Mouse (Mus musculus): ENCODE measurements around the gene Rela. TPM values are rescaled to one million over a fixed set of nuclear protein-coding genes. Genes with fewer than 3 reads are reported as not detected.

The Rela gene
- total and polyA plus RNA-seq, 3 experiments: 12.1 to 51.9 (median 21.0) TPM

DNA sequence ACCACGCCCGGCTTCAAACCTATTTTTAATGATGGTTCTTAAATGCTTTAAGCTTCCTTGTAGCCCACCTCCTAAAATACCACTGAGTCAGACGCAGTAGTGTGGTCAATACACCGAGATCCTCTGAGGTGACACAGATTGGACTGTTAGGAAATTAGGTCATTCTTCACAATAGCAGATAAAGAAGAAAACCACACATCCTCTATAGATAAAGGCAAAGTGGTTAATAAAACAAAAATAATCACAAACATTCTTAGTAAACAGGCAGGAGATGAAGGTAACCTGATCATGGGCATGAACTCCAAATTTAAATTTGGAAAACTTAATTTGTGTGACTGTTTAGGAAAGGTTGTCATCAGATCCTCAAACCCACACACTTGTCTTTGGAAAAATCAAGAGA lies 17.3 kb upstream of the Rela start:
- H3K9ac ChIP-seq (ENCODE audit: insufficient read depth, low read depth): no peak overlapping the region
- H3K4me2 ChIP-seq (ENCODE audit: insufficient read depth, low read depth, poor library complexity, severe bottlenecking): no peak overlapping the region
- H3K79me2 ChIP-seq (replicated peaks; ENCODE audit: control insufficient read depth, extremely low read depth, insufficient read depth, poor library complexity, severe bottlenecking): no peaks in the 10 kb centered on the region
- TF ChIP-seq POLR2A (IDR thresholded peaks at IDR 0.05; ENCODE audit: low read depth, low read length) (no peak), TBP (conservative IDR thresholded peaks at IDR 0.05; ENCODE audit: low read depth, low read length) (no peak), MXI1 (IDR thresholded peaks at IDR 0.05; ENCODE audit: low read depth, low read length) (no peak), MAZ (IDR thresholded peaks at IDR 0.05; ENCODE audit: low read depth, low read length) (no peak), E2F4 (IDR thresholded peaks at IDR 0.05; ENCODE audit: insufficient replicate concordance, low read depth, low read length) (no peak), CHD2 (IDR thresholded peaks at IDR 0.05; ENCODE audit: low read length) (no peak), MAFK (IDR thresholded peaks at IDR 0.05; ENCODE audit: insufficient replicate concordance, low read length) (no peak), GABPA (IDR thresholded peaks at IDR 0.05; ENCODE audit: insufficient replicate concordance, low read depth, low read length) (no peak), HCFC1 (IDR thresholded peaks at IDR 0.05; ENCODE audit: low read depth, low read length) (no peak), NELFE (IDR thresholded peaks at IDR 0.05; ENCODE audit: low read depth, low read length) (no peak), KAT2A (IDR thresholded peaks at IDR 0.05; ENCODE audit: insufficient replicate concordance, low read length) (no peak), JUN (IDR thresholded peaks at IDR 0.05; ENCODE audit: insufficient read depth, low read depth, low read length) (no peak), ETS1 (conservative IDR thresholded peaks at IDR 0.05; ENCODE audit: low read depth, low read length) (no peak)
- no peaks in the 10 kb centered on the region for H3K27me3 ChIP-seq (replicated peaks)
- in situ Hi-C loops (cut with MboI; ENCODE audit: low pct_ligation_motif_present, low pct_unique_long_range_greater_than_20kb, low sequenced_read_pairs) (no loop called here), dilution Hi-C loops (cut with MboI; ENCODE audit: extremely low pct_ligation_motif_present, extremely low pct_unique_long_range_greater_than_20kb, low sequenced_read_pairs) (no loop called here)
- H3K4me3 ChIP-seq (replicated peaks in 1 of 3; ENCODE audit: low read depth in 2 of 3, low read length in 2 of 3, poor library complexity in 1 of 3): no peak overlapping the region
- H3K36me3 ChIP-seq (replicated peaks in 1 of 2; ENCODE audit: control insufficient read depth in 1 of 2, insufficient read depth in 1 of 2, low read length in 1 of 2): no peaks in the 10 kb centered on the region
- no peaks in the 10 kb centered on the region for H3K4me1 ChIP-seq (ENCODE audit: control insufficient read depth in 1 of 2, insufficient read depth in 2 of 2)
- no peak overlapping the region for H3K27ac ChIP-seq (ENCODE audit: insufficient read depth, low read depth)
- no peaks in the 10 kb centered on the region for H3K9me3 ChIP-seq (replicated peaks; ENCODE audit: low read length)
- DNase-seq (ENCODE audit: extremely low read depth): no peak

GRCm38 (mm10) chr19:5621884-5622283 lies 15.4 kb upstream of the Rela start:
- in situ Hi-C loops (cut with MboI; ENCODE audit: low pct_ligation_motif_present, low pct_unique_long_range_greater_than_20kb, low sequenced_read_pairs) (no loop called here), dilution Hi-C loops (cut with MboI; ENCODE audit: extremely low pct_ligation_motif_present, extremely low pct_unique_long_range_greater_than_20kb, low sequenced_read_pairs) (no loop called here)
- Histone ChIP-seq H3K4me3 (replicated peaks in 1 of 3; ENCODE audit: low read depth in 2 of 3, low read length in 2 of 3, poor library complexity in 1 of 3) (no peak overlapping the region), H3K9me3 (replicated peaks; ENCODE audit: low read length) (no peaks in the 10 kb centered on the region), H3K4me1 (ENCODE audit: control insufficient read depth in 1 of 2, insufficient read depth in 2 of 2) (peaks cover 0 to 4% of the 10 kb centered on the region in 2 experiments; a peak in 1 of 4 replicates), H3K27me3 (replicated peaks) (no peaks in the 10 kb centered on the region), H3K4me2 (ENCODE audit: insufficient read depth, low read depth, poor library complexity, severe bottlenecking) (no peak overlapping the region), H3K79me2 (replicated peaks; ENCODE audit: control insufficient read depth, extremely low read depth, insufficient read depth, poor library complexity, severe bottlenecking) (no peaks in the 10 kb centered on the region), H3K9ac (ENCODE audit: insufficient read depth, low read depth) (no peak overlapping the region), H3K36me3 (replicated peaks in 1 of 2; ENCODE audit: control insufficient read depth in 1 of 2, insufficient read depth in 1 of 2, low read length in 1 of 2) (no peaks in the 10 kb centered on the region), H3K27ac (ENCODE audit: insufficient read depth, low read depth) (no peak overlapping the region)
- no peak for TF ChIP-seq ZNF384 (IDR thresholded peaks at IDR 0.05; ENCODE audit: low read depth, low read length)
- no peak for TF ChIP-seq ELF1 (IDR thresholded peaks at IDR 0.05; ENCODE audit: low read depth, low read length)
- no peak for TF ChIP-seq USF2 (conservative IDR thresholded peaks at IDR 0.05; ENCODE audit: low read depth, low read length)
- no peak for TF ChIP-seq CHD2 (IDR thresholded peaks at IDR 0.05; ENCODE audit: low read length)
- no peak for TF ChIP-seq JUND (conservative IDR thresholded peaks at IDR 0.05; ENCODE audit: low read depth, low read length)
- TF ChIP-seq CHD1 (IDR thresholded peaks at IDR 0.05; ENCODE audit: low read depth, low read length): no peak
- TF ChIP-seq ZMIZ1 (IDR thresholded peaks at IDR 0.05; ENCODE audit: low read depth, low read length): no peak
- TF ChIP-seq USF1 (IDR thresholded peaks at IDR 0.05; ENCODE audit: low read depth, low read length): no peak
- TF ChIP-seq MXI1 (IDR thresholded peaks at IDR 0.05; ENCODE audit: low read depth, low read length): no peak
- no peak for TF ChIP-seq UBTF (IDR thresholded peaks at IDR 0.05; ENCODE audit: low read depth, low read length)
- no peak for TF ChIP-seq ETS1 (conservative IDR thresholded peaks at IDR 0.05; ENCODE audit: low read depth, low read length)
- TF ChIP-seq HCFC1 (IDR thresholded peaks at IDR 0.05; ENCODE audit: low read depth, low read length): no peak
- no peak for DNase-seq (ENCODE audit: extremely low read depth)

Data from CH12.LX (cell line).